In the genomic region with DNA sequence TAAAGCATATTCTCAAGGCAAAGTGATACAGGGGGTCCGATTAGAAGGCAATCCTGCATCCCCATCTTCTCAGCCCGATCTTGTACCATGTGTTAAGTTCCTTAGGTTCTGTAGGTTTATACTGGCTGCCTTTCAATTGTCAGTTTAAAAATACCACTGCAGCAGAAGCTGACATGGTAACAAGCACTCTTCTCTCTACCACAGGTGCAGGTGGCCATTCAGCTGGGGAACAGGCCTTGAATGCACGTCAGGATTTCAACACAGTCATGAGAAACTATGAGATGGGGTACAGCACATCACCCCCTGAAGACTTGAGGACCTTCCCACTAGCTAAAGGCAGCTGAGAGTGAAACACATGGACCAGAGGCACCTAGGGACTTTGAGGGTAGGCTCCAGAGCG, we compare ENCODE assay signal across 22 mouse cellular contexts. TPM values are rescaled to one million over a fixed set of nuclear protein-coding genes. Genes with fewer than 3 reads are reported as not detected.
DNase-seq lines count a peak whose midpoint lies in the region; ATAC-seq and TF ChIP-seq lines count a peak whose summit lies in the region.
"Had no signal": no experiment of that assay in that cellular context is flagged by ENCODE, and none has a peak within 500 bp of the region (broad histone marks: within the 10 kb centered on the region; RNA-seq: fewer than 3 reads in every experiment).

No protein-coding gene starts in this region.

- TF ChIP-seq CTCF in heart, adult 2 months (IDR thresholded peaks at IDR 0.05), result no peak

- no peak for TF ChIP-seq EP300 in heart, adult 2 months (IDR thresholded peaks at IDR 0.05; ENCODE audit: insufficient read depth, low read depth, low read length)

- no peak overlapping the region for H3K4me2 ChIP-seq in kidney, embryonic 14.5 days (replicated peaks; ENCODE audit: low read depth, low read length)

- no peak overlapping the region for H3K9ac ChIP-seq in heart, adult 2 months (ENCODE audit: low read depth, low read length)
- no peak overlapping the region for H3K9ac ChIP-seq in kidney, embryonic 14.5 days (ENCODE audit: low read depth, low read length)

- intact Hi-C loops in heart, adult 2 months (cut with DNase I), result no loop called here

- DNase-seq in frontal cortex, postnatal 10 days (ENCODE audit: low spot score in 2 of 2), result no peak
- peak; percentile 62 for DNase-seq in heart, adult 11 months
- no peak for DNase-seq in heart, adult 2 months
- peak; percentile 58 for DNase-seq in A20 (ENCODE audit: low read depth, low spot score)
- DNase-seq: adrenal gland, adult 2 months; adrenal gland, adult 8-10 months; adrenal gland, postnatal 10 days; adrenal gland, postnatal 14 days; adrenal gland, postnatal 25 days; adrenal gland, postnatal 36 days; B cell, adult 2 months; cerebellum, adult 11 months; cerebellum, adult 11-12 months; cerebellum, adult 18-20 months; cerebellum, adult 2 months had no signal

- no peak for TF ChIP-seq POLR2A in heart, adult 2 months (IDR thresholded peaks at IDR 0.05; ENCODE audit: insufficient read depth, low read depth, low read length)

- H3K36me3 ChIP-seq in heart, adult 2 months (ENCODE audit: control insufficient read depth, insufficient read depth, low read length), result no peaks in the 10 kb centered on the region
- H3K36me3 ChIP-seq in kidney, embryonic 14.5 days (ENCODE audit: control insufficient read depth, insufficient read depth, low read length), result peaks cover 44% of the 10 kb centered on the region

- no peaks in the 10 kb centered on the region for H3K27me3 ChIP-seq in heart, adult 2 months (ENCODE audit: control insufficient read depth, insufficient read depth, low read length)
- no peaks in the 10 kb centered on the region for H3K27me3 ChIP-seq in kidney, embryonic 14.5 days (ENCODE audit: control insufficient read depth, insufficient read depth, low read length)
- H3K27me3 ChIP-seq: CH12.LX, Patski had no signal

- 93% methylated on average over 4 of the region's 4 CpGs for WGBS in heart, adult 2 months
- 92% methylated on average over 4 of the region's 4 CpGs for WGBS in kidney, embryonic 14.5 days

- no peaks in the 10 kb centered on the region for H3K79me2 ChIP-seq in heart, adult 2 months (replicated peaks; ENCODE audit: control insufficient read depth, insufficient read depth, low read length)

- no peak overlapping the region for H3K27ac ChIP-seq in heart, adult 2 months
- H3K27ac ChIP-seq in kidney, embryonic 14.5 days (ENCODE audit: low read depth, low read length), result no peak overlapping the region

- ATAC-seq in frontal cortex, adult (ENCODE audit: low TSS enrichment), result peak; percentile 60; the same call in 1 of the 2 replicates
- ATAC-seq in kidney, embryonic 14.5 days (ENCODE audit: low FRiP score, low TSS enrichment), result no peak
- ATAC-seq: activated CD4-positive, CD25-positive, alpha-beta regulatory T cell, adult 4 months; CD4-positive, CD25-positive, alpha-beta regulatory T cell, adult 4 months; Patski had no signal

- H3K4me3 ChIP-seq in heart, adult 2 months, result no peak overlapping the region
- no peak overlapping the region for H3K4me3 ChIP-seq in kidney, embryonic 14.5 days (ENCODE audit: low read length)

- no peaks in the 10 kb centered on the region for H3K9me3 ChIP-seq in kidney, embryonic 14.5 days (ENCODE audit: control insufficient read depth, low read length)
- H3K9me3 ChIP-seq: G1E had no signal

- H3K4me1 ChIP-seq in heart, adult 2 months (ENCODE audit: control insufficient read depth, insufficient read depth, low read length), result no peaks in the 10 kb centered on the region
- no peaks in the 10 kb centered on the region for H3K4me1 ChIP-seq in kidney, embryonic 14.5 days (ENCODE audit: control insufficient read depth, insufficient read depth, low read length)

RNA-seq across cellular contexts. Expression of gene Fam20b, which starts 15.4 kb away (rescaled TPM):
- total RNA-seq in heart, adult 2 months (2021), result 10 to 100 TPM; 53.5 to 62.8 TPM
- 24.6 and 47.2 TPM in 2 replicates for polyA plus RNA-seq in heart, adult 2 months (2012; rRNA removed)
- 24.3 and 37.3 TPM in 2 replicates for polyA plus RNA-seq in kidney, embryonic 14.5 days (2014; fragmentation: Nextera tagmentation; extraction: Ambion mirVana)

RNA-seq across cellular contexts. Expression of gene Tor3a, which starts 29.3 kb away (rescaled TPM):
- 10 to 100 TPM in 1 of 2 experiments, 1 to 10 TPM in 1; 8.3 to 11.6 TPM for total RNA-seq in heart, adult 2 months (2021)
- polyA plus RNA-seq in heart, adult 2 months (2012; rRNA removed), result 8.9 and 11.8 TPM in 2 replicates
- 15.5 and 21.1 TPM in 2 replicates for polyA plus RNA-seq in kidney, embryonic 14.5 days (2014; fragmentation: Nextera tagmentation; extraction: Ambion mirVana)

Comparison
In these comparisons a context has a peak if more than half of its experiments do, and no peak if none do; other contexts are left out.
1. DNase-seq: peak in heart, adult 11 months (single experiment) and A20 (single experiment); none in frontal cortex, postnatal 10 days (0 of 2) and heart, adult 2 months (0 of 2).